Mouse (Mus musculus) heart, adult 2 months (tissue): ENCODE data around the gene Rpl3l. TPM values are rescaled to one million over a fixed set of nuclear protein-coding genes. Genes with fewer than 3 reads are reported as not detected.

ENCODE experiments used
- DNase-seq, 2 experiments: peaks; one replicate each; pipeline ENCODE4 v3.0.0; 2021
- H3K27ac ChIP-seq: fragments of 200-600 bp; 2 replicates; pipeline ENCODE4 v1.8.1; 2022
- H3K27me3 ChIP-seq: fragments of 200-500 bp; 2 replicates; pipeline ENCODE4 v1.6.1; 2012; ENCODE audit warnings: mild to moderate bottlenecking, low read length, inconsistent platforms, mixed read lengths; ENCODE audit not compliant: control insufficient read depth, insufficient read depth
- H3K36me3 ChIP-seq: fragments of 200-500 bp; 2 replicates; pipeline ENCODE4 v1.6.1; 2012; ENCODE audit warnings: low read length, inconsistent platforms; ENCODE audit not compliant: control insufficient read depth, insufficient read depth
- H3K4me1 ChIP-seq: fragments of 200-500 bp; 2 replicates; pipeline ENCODE4 v1.6.1; 2011; ENCODE audit warnings: low read length; ENCODE audit not compliant: control insufficient read depth, insufficient read depth
- H3K4me3 ChIP-seq: fragments of 200-600 bp; 2 replicates; pipeline ENCODE4 v1.8.1; 2022
- H3K79me2 ChIP-seq: fragments of 200-500 bp; replicated peaks from 2 replicates; pipeline ENCODE4 v1.6.1; 2012; ENCODE audit warnings: mild to moderate bottlenecking, inconsistent platforms, low read length, moderate library complexity, mixed read lengths; ENCODE audit not compliant: control insufficient read depth, insufficient read depth
- H3K9ac ChIP-seq: fragments of 200-500 bp; 2 replicates; pipeline ENCODE4 v1.6.1; 2012; ENCODE audit warnings: low read depth, mild to moderate bottlenecking, control low read depth, inconsistent platforms, low read length, mixed read lengths
- CTCF ChIP-seq: fragments of 200-600 bp; IDR thresholded peaks from 2 replicates; pipeline ENCODE4 v1.8.1; 2022; ENCODE audit warnings: antibody characterized with exemption, mild to moderate bottlenecking, moderate library complexity
- EP300 ChIP-seq: fragments of 200-500 bp; IDR thresholded peaks from 2 replicates; pipeline ENCODE4 v1.6.1; 2011; ENCODE audit warnings: low read depth, low read length, control low read depth; ENCODE audit not compliant: insufficient read depth
- POLR2A ChIP-seq: fragments of 200-500 bp; IDR thresholded peaks from 2 replicates; pipeline ENCODE4 v1.6.1; 2011; ENCODE audit warnings: mild to moderate bottlenecking, low read depth, low read length, control low read depth; ENCODE audit not compliant: insufficient read depth
- WGBS: fragments of 180-500 bp; shearing (Covaris S2); methylation state at CpG from one replicate; pipeline ENCODE4 v1.1.7; 2018; 5-methylcytosine and 5-hydroxymethylcytosine counted together
- intact Hi-C: fragments of 180-260 bp; cut with DNase I; formaldehyde crosslinking; loops from one replicate; pipeline ENCODE4 v1.15.1; 2025
- polyA plus RNA-seq: library from polyadenylated mRNA; depleted of rRNA; stranded (reverse); fragments of >200 nt; gene quantifications from 2 replicates; pipeline ENCODE4 v1.2.3, GENCODE M21; 2012
- total RNA-seq, 2 experiments: library from RNA; stranded (reverse); gene quantifications; 2 replicates each; pipeline ENCODE4 v1.2.3; 2021

The Rpl3l gene
- total and polyA plus RNA-seq, 3 experiments = 213 to 472 (median 386) TPM

DNA sequence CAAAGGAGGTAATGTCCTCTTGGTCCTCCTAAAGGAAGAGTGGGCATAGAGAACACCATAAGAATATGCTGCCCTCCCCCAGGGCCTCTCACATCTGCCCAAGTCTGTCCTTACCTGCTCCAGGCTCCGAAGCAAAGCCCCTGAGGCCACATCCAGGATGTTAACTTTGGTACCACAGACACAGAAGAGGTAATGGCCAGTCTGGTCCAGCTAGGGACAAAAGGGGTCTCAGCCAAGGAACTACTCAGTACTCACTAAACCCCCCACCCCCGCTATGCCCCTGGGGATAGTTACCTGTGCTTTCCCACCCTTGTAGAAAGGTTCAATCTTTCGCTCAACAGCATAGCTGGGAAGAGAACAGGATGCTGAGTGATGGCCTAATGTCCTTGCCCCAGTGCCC, 21.8 kb upstream of the Rpl3l start:
- no peaks in the 10 kb centered on the region for H3K27me3 ChIP-seq
- no peak overlapping the region for H3K27ac ChIP-seq
- TF ChIP-seq POLR2A = no peak
- no peak for TF ChIP-seq CTCF
- no peak for TF ChIP-seq EP300
- H3K36me3 ChIP-seq = no peaks in the 10 kb centered on the region
- no peak overlapping the region for H3K4me3 ChIP-seq
- no peak overlapping the region for H3K9ac ChIP-seq
- intact Hi-C loops = loop anchor here (2.0 kb wide), 1 partner anchor 37 kb away; the partner anchor contains the start of gene Zfp598
- WGBS = 93% methylated on average over 3 of the region's 3 CpGs
- no peak for DNase-seq
- H3K4me1 ChIP-seq = no peaks in the 10 kb centered on the region; the same call in 1 of the 2 replicates
- no peaks in the 10 kb centered on the region for H3K79me2 ChIP-seq

GRCm38 (mm10) chr17:24706982-24707800, 20.4 kb upstream of the Rpl3l start, which contains the start of gene Tbl3:
Gene Tbl3, minus strand, starts transcription at chr17:24707660.
- H3K79me2 ChIP-seq = no peaks in the 10 kb centered on the region
- H3K9ac ChIP-seq = peak within 1 kb of the TSS; percentile 79
- peak; percentile 93 to 97 for DNase-seq
- no peaks in the 10 kb centered on the region for H3K27me3 ChIP-seq
- TF ChIP-seq POLR2A (peak; percentile 92), EP300 (peak; percentile 49; the same call in 1 of the 2 replicates), CTCF (no peak)
- peak within 1 kb of the TSS; percentile 85 for H3K27ac ChIP-seq
- 3% methylated on average over 32 of the region's 32 CpGs for WGBS
- intact Hi-C loops = loop anchor here (1.0 to 2.0 kb wide), 3 partner anchors 11 to 38 kb away; partner anchors contain the start of genes Gfer, Noxo1 and Zfp598
- no peaks in the 10 kb centered on the region; the same call in 1 of the 2 replicates for H3K4me1 ChIP-seq
- no peaks in the 10 kb centered on the region for H3K36me3 ChIP-seq
- peak within 1 kb of the TSS; percentile 83 for H3K4me3 ChIP-seq

DNA sequence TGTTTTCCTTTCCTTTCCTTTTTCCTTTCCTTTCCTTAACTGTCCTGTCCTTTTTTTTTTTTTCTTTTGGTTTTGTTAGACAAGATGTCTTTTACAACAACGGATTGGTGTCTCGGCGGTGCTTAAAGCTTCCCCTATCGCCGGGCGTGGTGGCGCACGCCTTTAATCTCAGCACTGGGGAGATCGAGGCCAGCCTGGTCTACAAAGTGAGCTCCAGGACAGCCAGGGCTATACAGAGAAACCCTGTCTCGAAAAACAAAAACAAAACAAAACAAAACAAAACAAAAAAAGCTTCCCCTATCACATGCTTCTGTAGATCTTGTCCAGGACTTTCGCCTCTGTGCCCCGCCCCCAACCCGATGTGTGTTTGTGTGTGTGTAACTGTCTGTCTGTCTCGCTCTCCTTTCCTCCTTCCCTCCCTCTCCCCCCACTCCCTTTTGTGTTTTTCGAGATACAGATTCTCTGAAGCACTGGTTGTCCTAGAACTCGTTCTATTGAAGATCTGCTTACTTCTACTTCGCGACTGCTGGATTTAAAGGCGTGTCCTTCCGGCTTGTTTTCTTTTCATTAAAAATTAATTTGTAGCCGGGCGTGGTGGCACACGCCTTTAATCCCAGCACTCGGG, 19.7 kb upstream of the Rpl3l start:
- no peaks in the 10 kb centered on the region for H3K79me2 ChIP-seq
- H3K4me3 ChIP-seq = peak overlapping the region; percentile 83
- no peak for DNase-seq
- no peaks in the 10 kb centered on the region for H3K36me3 ChIP-seq
- H3K4me1 ChIP-seq = no peaks in the 10 kb centered on the region; the same call in 1 of the 2 replicates
- intact Hi-C loops = loop anchor here (1.0 to 2.0 kb wide), 3 partner anchors 11 to 39 kb away; partner anchors contain the start of genes Gfer, Noxo1 and Zfp598
- H3K9ac ChIP-seq = peak overlapping the region; percentile 79
- H3K27me3 ChIP-seq = no peaks in the 10 kb centered on the region
- peak overlapping the region; percentile 85 for H3K27ac ChIP-seq
- WGBS = 2% methylated on average over 24 of the region's 24 CpGs
- TF ChIP-seq EP300 = no peak
- no peak for TF ChIP-seq POLR2A
- no peak for TF ChIP-seq CTCF

DNA sequence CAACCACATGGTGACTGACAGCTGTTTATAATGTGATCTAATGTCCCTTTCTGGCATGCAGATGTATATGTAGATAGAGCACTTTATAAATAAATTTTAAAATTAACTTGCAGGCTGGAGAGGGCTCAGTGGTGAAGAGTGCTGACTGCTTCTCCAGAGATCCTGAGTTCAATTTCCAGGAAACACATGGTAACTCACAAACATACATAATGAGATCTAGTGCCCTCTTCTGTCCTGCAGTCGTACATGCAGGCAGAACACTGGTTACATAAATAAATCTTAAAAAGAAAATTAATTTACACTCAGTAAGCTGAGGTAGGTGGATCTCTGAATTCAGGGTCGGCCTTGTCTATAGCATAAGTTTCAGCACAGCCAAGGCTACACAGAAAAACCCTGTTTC, 19.0 kb upstream of the Rpl3l start:
- DNase-seq = no peak
- Histone ChIP-seq H3K79me2 (no peaks in the 10 kb centered on the region), H3K27me3 (no peaks in the 10 kb centered on the region), H3K36me3 (no peaks in the 10 kb centered on the region), H3K27ac (no peak overlapping the region), H3K9ac (no peak overlapping the region), H3K4me1 (no peaks in the 10 kb centered on the region; the same call in 1 of the 2 replicates), H3K4me3 (no peak overlapping the region)
- intact Hi-C loops = no loop called here
- WGBS = 26% methylated on average over 2 of the region's 2 CpGs
- peak; percentile 76 for TF ChIP-seq CTCF
- TF ChIP-seq EP300 = no peak

DNA sequence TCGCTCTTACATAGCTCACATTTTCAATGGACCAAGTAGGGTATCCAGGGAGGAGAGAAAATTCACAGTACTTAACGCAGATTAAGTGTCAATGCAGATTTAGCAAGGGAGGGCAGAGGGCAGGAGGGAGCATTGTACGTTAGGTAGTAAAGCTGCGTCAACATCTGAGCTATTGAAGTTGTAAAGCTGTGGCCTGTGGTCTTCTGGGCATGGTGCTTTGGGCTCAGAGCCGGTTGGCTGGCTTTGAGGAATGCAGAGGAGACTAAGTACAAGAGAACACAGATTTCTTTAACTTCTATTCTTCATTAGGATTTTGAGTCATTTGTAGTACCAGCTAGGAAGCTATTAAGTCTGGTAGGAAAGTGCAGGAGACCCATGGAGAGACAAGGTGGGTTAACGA, 12.1 kb upstream of the Rpl3l start:
- H3K36me3 ChIP-seq = no peaks in the 10 kb centered on the region
- no peak overlapping the region for H3K4me3 ChIP-seq
- no peak for DNase-seq
- no peak overlapping the region for H3K27ac ChIP-seq
- H3K9ac ChIP-seq = no peak overlapping the region
- no peaks in the 10 kb centered on the region for H3K79me2 ChIP-seq
- H3K27me3 ChIP-seq = no peaks in the 10 kb centered on the region
- intact Hi-C loops = no loop called here
- WGBS = 93% methylated on average over 6 of the region's 6 CpGs
- TF ChIP-seq CTCF (no peak), EP300 (no peak), POLR2A (no peak)
- H3K4me1 ChIP-seq = no peaks in the 10 kb centered on the region
